Mouse (Mus musculus): ENCODE measurements around the gene Scfd2. TPM values are rescaled to one million over a fixed set of nuclear protein-coding genes. Genes with fewer than 3 reads are reported as not detected.

The Scfd2 gene
- polyA plus RNA-seq, 1 experiment from 2014 or later = 18.4 TPM

GRCm38 (mm10) chr5:74305533-74306189 is 225.9 kb downstream of the Scfd2 start:
- H3K36me3 ChIP-seq (ENCODE audit: control insufficient read depth, insufficient read depth, low read length) = no peaks in the 10 kb centered on the region
- no peak overlapping the region for H3K9ac ChIP-seq (replicated peaks; ENCODE audit: low read length)
- ATAC-seq (ENCODE audit: low FRiP score, low TSS enrichment) = no peak
- no peaks in the 10 kb centered on the region for H3K9me3 ChIP-seq (ENCODE audit: control insufficient read depth, low read length)
- no peak overlapping the region for H3K4me3 ChIP-seq (replicated peaks; ENCODE audit: low read depth, low read length)
- 78% methylated on average over 4 of the region's 4 CpGs for WGBS
- H3K4me2 ChIP-seq (ENCODE audit: low read length) = no peak overlapping the region
- no peak for DNase-seq
- no peaks in the 10 kb centered on the region for H3K4me1 ChIP-seq (ENCODE audit: control insufficient read depth, insufficient read depth, low read length)
- H3K27ac ChIP-seq (replicated peaks; ENCODE audit: low read depth, low read length) = no peak overlapping the region
- H3K27me3 ChIP-seq (ENCODE audit: control insufficient read depth, insufficient read depth, low read length) = no peaks in the 10 kb centered on the region

- H3K4me3 ChIP-seq (replicated peaks; ENCODE audit: low read depth, low read length) = no peak overlapping the region
- no peaks in the 10 kb centered on the region for H3K36me3 ChIP-seq (ENCODE audit: control insufficient read depth, insufficient read depth, low read length)
- no peak overlapping the region for H3K9ac ChIP-seq (replicated peaks; ENCODE audit: low read length)
- H3K4me2 ChIP-seq (ENCODE audit: low read length) = no peak overlapping the region
- no peaks in the 10 kb centered on the region for H3K4me1 ChIP-seq (ENCODE audit: control insufficient read depth, insufficient read depth, low read length)
- ATAC-seq (ENCODE audit: low FRiP score, low TSS enrichment) = no peak
- no peak for DNase-seq
- no peaks in the 10 kb centered on the region for H3K9me3 ChIP-seq (ENCODE audit: control insufficient read depth, low read length)
- 78% methylated on average over 4 of the region's 4 CpGs for WGBS
- H3K27ac ChIP-seq (replicated peaks; ENCODE audit: low read depth, low read length) = no peak overlapping the region
- no peaks in the 10 kb centered on the region for H3K27me3 ChIP-seq (ENCODE audit: control insufficient read depth, insufficient read depth, low read length)
Observed at GRCm38 (mm10) chr5:74304767-74305166, 226.8 kb downstream of the Scfd2 start.

- ATAC-seq (ENCODE audit: low FRiP score, low TSS enrichment) (no peak), DNase-seq (no peak)
- Histone ChIP-seq H3K4me2 (ENCODE audit: low read length) (no peak overlapping the region), H3K4me1 (ENCODE audit: control insufficient read depth, insufficient read depth, low read length) (no peaks in the 10 kb centered on the region), H3K4me3 (replicated peaks; ENCODE audit: low read depth, low read length) (no peak overlapping the region), H3K27ac (replicated peaks; ENCODE audit: low read depth, low read length) (no peak overlapping the region), H3K27me3 (ENCODE audit: control insufficient read depth, insufficient read depth, low read length) (no peaks in the 10 kb centered on the region), H3K9me3 (ENCODE audit: control insufficient read depth, low read length) (no peaks in the 10 kb centered on the region), H3K36me3 (ENCODE audit: control insufficient read depth, insufficient read depth, low read length) (no peaks in the 10 kb centered on the region), H3K9ac (replicated peaks; ENCODE audit: low read length) (no peak overlapping the region)
- WGBS = 86% methylated on average over 3 of the region's 3 CpGs
Observed at GRCm38 (mm10) chr5:74302331-74302730, 229.2 kb downstream of the Scfd2 start.

- H3K4me2 ChIP-seq (ENCODE audit: low read length) = no peak overlapping the region
- no peaks in the 10 kb centered on the region for H3K4me1 ChIP-seq (ENCODE audit: control insufficient read depth, insufficient read depth, low read length)
- no peaks in the 10 kb centered on the region for H3K9me3 ChIP-seq (ENCODE audit: control insufficient read depth, low read length)
- H3K27ac ChIP-seq (replicated peaks; ENCODE audit: low read depth, low read length) = no peak overlapping the region
- no peak overlapping the region for H3K4me3 ChIP-seq (replicated peaks; ENCODE audit: low read depth, low read length)
- H3K36me3 ChIP-seq (ENCODE audit: control insufficient read depth, insufficient read depth, low read length) = no peaks in the 10 kb centered on the region
- WGBS = 99% methylated on average over 2 of the region's 2 CpGs
- no peak for ATAC-seq (ENCODE audit: low FRiP score, low TSS enrichment)
- no peak overlapping the region for H3K9ac ChIP-seq (replicated peaks; ENCODE audit: low read length)
- no peak for DNase-seq
- H3K27me3 ChIP-seq (ENCODE audit: control insufficient read depth, insufficient read depth, low read length) = no peaks in the 10 kb centered on the region
Observed at GRCm38 (mm10) chr5:74301443-74301842, 230.1 kb downstream of the Scfd2 start.

GRCm38 (mm10) chr5:74300931-74301330 is 230.6 kb downstream of the Scfd2 start:
- H3K27me3 ChIP-seq (ENCODE audit: control insufficient read depth, insufficient read depth, low read length) = no peaks in the 10 kb centered on the region
- no peaks in the 10 kb centered on the region for H3K4me1 ChIP-seq (ENCODE audit: control insufficient read depth, insufficient read depth, low read length)
- no peaks in the 10 kb centered on the region for H3K36me3 ChIP-seq (ENCODE audit: control insufficient read depth, insufficient read depth, low read length)
- H3K4me3 ChIP-seq (replicated peaks; ENCODE audit: low read depth, low read length) = no peak overlapping the region
- DNase-seq (no peak), ATAC-seq (ENCODE audit: low FRiP score, low TSS enrichment) (no peak)
- no peaks in the 10 kb centered on the region for H3K9me3 ChIP-seq (ENCODE audit: control insufficient read depth, low read length)
- WGBS = 71% methylated on average over 5 of the region's 5 CpGs
- H3K27ac ChIP-seq (replicated peaks; ENCODE audit: low read depth, low read length) = no peak overlapping the region
- no peak overlapping the region for H3K4me2 ChIP-seq (ENCODE audit: low read length)
- no peak overlapping the region for H3K9ac ChIP-seq (replicated peaks; ENCODE audit: low read length)

- ATAC-seq (ENCODE audit: low FRiP score, low TSS enrichment) = no peak
- 42% methylated on average over 4 of the region's 4 CpGs for WGBS
- no peak for DNase-seq
- Histone ChIP-seq H3K27ac (replicated peaks; ENCODE audit: low read depth, low read length) (no peak overlapping the region), H3K36me3 (ENCODE audit: control insufficient read depth, insufficient read depth, low read length) (no peaks in the 10 kb centered on the region), H3K4me1 (ENCODE audit: control insufficient read depth, insufficient read depth, low read length) (no peaks in the 10 kb centered on the region), H3K9me3 (ENCODE audit: control insufficient read depth, low read length) (no peaks in the 10 kb centered on the region), H3K27me3 (ENCODE audit: control insufficient read depth, insufficient read depth, low read length) (no peaks in the 10 kb centered on the region), H3K4me2 (ENCODE audit: low read length) (no peak overlapping the region), H3K9ac (replicated peaks; ENCODE audit: low read length) (no peak overlapping the region), H3K4me3 (replicated peaks; ENCODE audit: low read depth, low read length) (no peak overlapping the region)
Observed at GRCm38 (mm10) chr5:74300140-74300539, 231.4 kb downstream of the Scfd2 start.

GRCm38 (mm10) chr5:74297113-74297512 is 234.4 kb downstream of the Scfd2 start:
- Histone ChIP-seq H3K27me3 (ENCODE audit: control insufficient read depth, insufficient read depth, low read length) (no peaks in the 10 kb centered on the region), H3K4me3 (replicated peaks; ENCODE audit: low read depth, low read length) (no peak overlapping the region), H3K9me3 (ENCODE audit: control insufficient read depth, low read length) (no peaks in the 10 kb centered on the region), H3K9ac (replicated peaks; ENCODE audit: low read length) (no peak overlapping the region), H3K36me3 (ENCODE audit: control insufficient read depth, insufficient read depth, low read length) (no peaks in the 10 kb centered on the region), H3K27ac (replicated peaks; ENCODE audit: low read depth, low read length) (no peak overlapping the region), H3K4me2 (ENCODE audit: low read length) (no peak overlapping the region), H3K4me1 (ENCODE audit: control insufficient read depth, insufficient read depth, low read length) (no peaks in the 10 kb centered on the region)
- WGBS = 83% methylated on average over 5 of the region's 5 CpGs
- DNase-seq (no peak), ATAC-seq (ENCODE audit: low FRiP score, low TSS enrichment) (no peak)

- no peak for DNase-seq
- no peak overlapping the region for H3K4me2 ChIP-seq (ENCODE audit: low read length)
- H3K36me3 ChIP-seq (ENCODE audit: control insufficient read depth, insufficient read depth, low read length) = no peaks in the 10 kb centered on the region
- H3K4me3 ChIP-seq (replicated peaks; ENCODE audit: low read depth, low read length) = no peak overlapping the region
- H3K9ac ChIP-seq (replicated peaks; ENCODE audit: low read length) = no peak overlapping the region
- H3K4me1 ChIP-seq (ENCODE audit: control insufficient read depth, insufficient read depth, low read length) = no peaks in the 10 kb centered on the region
- H3K27me3 ChIP-seq (ENCODE audit: control insufficient read depth, insufficient read depth, low read length) = no peaks in the 10 kb centered on the region
- H3K27ac ChIP-seq (replicated peaks; ENCODE audit: low read depth, low read length) = no peak overlapping the region
- no peak for ATAC-seq (ENCODE audit: low FRiP score, low TSS enrichment)
- WGBS = 50% methylated on average over 5 of the region's 5 CpGs
- no peaks in the 10 kb centered on the region for H3K9me3 ChIP-seq (ENCODE audit: control insufficient read depth, low read length)
Observed at GRCm38 (mm10) chr5:74296096-74296495, 235.5 kb downstream of the Scfd2 start.

GRCm38 (mm10) chr5:74293513-74293912 is 238.0 kb downstream of the Scfd2 start:
- Histone ChIP-seq H3K4me2 (ENCODE audit: low read length) (no peak overlapping the region), H3K36me3 (ENCODE audit: control insufficient read depth, insufficient read depth, low read length) (no peaks in the 10 kb centered on the region), H3K9ac (replicated peaks; ENCODE audit: low read length) (no peak overlapping the region), H3K27ac (replicated peaks; ENCODE audit: low read depth, low read length) (no peak overlapping the region), H3K27me3 (ENCODE audit: control insufficient read depth, insufficient read depth, low read length) (no peaks in the 10 kb centered on the region), H3K4me3 (replicated peaks; ENCODE audit: low read depth, low read length) (no peak overlapping the region), H3K9me3 (ENCODE audit: control insufficient read depth, low read length) (no peaks in the 10 kb centered on the region), H3K4me1 (ENCODE audit: control insufficient read depth, insufficient read depth, low read length) (no peaks in the 10 kb centered on the region)
- 64% methylated on average over 5 of the region's 5 CpGs for WGBS
- ATAC-seq (ENCODE audit: low FRiP score, low TSS enrichment) (no peak), DNase-seq (no peak)
